Mouse (Mus musculus) ES-E14 (cell line): ENCODE measurements at regions not wholly inside any gene's neighbourhood (a gene's known extent, or its start where the extent isn't known, plus 50 kb on each side); places are given as distances from the start of the nearest gene placed in this dataset.

Experiments
- CHD2 ChIP-seq: IDR thresholded peaks from 2 replicates; pipeline ENCODE4 v1.6.1; 2014; ENCODE audit warnings: mild to moderate bottlenecking, low read depth, low read length, inconsistent platforms
- HCFC1 ChIP-seq: IDR thresholded peaks from 2 replicates; pipeline ENCODE4 v1.6.1; 2012; ENCODE audit warnings: low read length, inconsistent platforms, borderline replicate concordance; ENCODE audit not compliant: insufficient read depth
- MAFK ChIP-seq: IDR thresholded peaks from 2 replicates; pipeline ENCODE4 v1.6.1; 2014; ENCODE audit warnings: mild to moderate bottlenecking, low read depth, low read length, inconsistent platforms; ENCODE audit not compliant: insufficient read depth
- ZC3H11A ChIP-seq: IDR thresholded peaks from 2 replicates; pipeline ENCODE4 v1.6.1; 2012; ENCODE audit warnings: low read depth, mild to moderate bottlenecking, inconsistent platforms, low read length, borderline replicate concordance
- ZNF384 ChIP-seq: IDR thresholded peaks from 2 replicates; pipeline ENCODE4 v1.6.1; 2012; ENCODE audit warnings: low read depth, low read length, inconsistent platforms

- TF ChIP-seq ZNF384: no peak
- TF ChIP-seq HCFC1: no peak
- TF ChIP-seq MAFK: no peak
- TF ChIP-seq CHD2: no peak
- TF ChIP-seq ZC3H11A: no peak
These were observed 207.1 kb downstream of the Snx10 start for GRCm38 (mm10) chr6:51730564-51731351.
